Mouse (Mus musculus): ENCODE measurements around the gene Cma1. TPM values are rescaled to one million over a fixed set of nuclear protein-coding genes. Genes with fewer than 3 reads are reported as not detected.

Gene Cma1
- polyA plus RNA-seq, 1 experiment = not detected

GRCm38 (mm10) chr14:55933586-55933985 is 10.9 kb downstream of the Cma1 start:
- no peak overlapping the region for H3K27ac ChIP-seq (ENCODE audit: control insufficient read depth, insufficient read depth, low read depth, low read length, poor library complexity)
- no peaks in the 10 kb centered on the region for H3K4me1 ChIP-seq (ENCODE audit: control insufficient read depth, insufficient read depth, low read length)
- TF ChIP-seq CTCF (IDR thresholded peaks at IDR 0.05; ENCODE audit: control insufficient read depth, insufficient read depth, low read length) (no peak), POLR2A (IDR thresholded peaks at IDR 0.05; ENCODE audit: borderline replicate concordance, control insufficient read depth, low read depth, low read length) (no peak)
- WGBS = 32% methylated on average over 7 of the region's 7 CpGs
- no peak overlapping the region for H3K4me3 ChIP-seq (replicated peaks; ENCODE audit: control insufficient read depth, low read depth, low read length)

DNA sequence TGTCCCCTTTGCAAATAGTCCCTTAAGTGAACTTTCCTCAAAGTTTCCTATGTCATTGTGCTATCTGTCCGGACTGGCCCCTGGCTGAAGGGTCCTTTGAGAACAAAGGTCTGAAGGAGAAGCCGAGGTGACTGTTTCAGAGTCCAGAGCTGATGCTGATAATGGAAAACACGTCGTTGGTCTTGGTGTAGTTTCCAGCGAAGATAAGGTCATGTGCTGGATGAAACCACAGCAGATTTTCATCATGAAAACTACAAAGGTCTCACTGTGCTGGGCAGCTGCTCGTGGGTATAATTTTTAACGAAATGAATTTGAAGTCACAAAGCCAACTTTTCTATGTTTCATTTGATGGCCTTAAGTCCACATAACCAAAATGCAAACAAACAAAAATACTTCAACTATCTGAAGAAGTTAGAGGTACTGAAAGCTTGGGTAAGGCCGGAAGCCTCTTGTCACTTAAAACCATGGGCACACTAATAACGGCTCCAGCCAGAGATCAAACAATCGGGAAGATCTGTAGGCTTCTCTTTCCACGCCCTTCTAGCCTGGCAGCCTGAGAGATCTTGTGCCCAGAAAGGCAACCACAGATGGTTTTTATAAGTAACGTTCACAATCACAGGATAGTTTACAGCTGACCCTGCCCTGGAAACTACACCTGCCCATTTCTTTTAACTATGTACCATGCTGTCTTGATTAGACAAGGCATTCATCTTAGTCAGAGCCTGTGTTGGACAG is 15.0 kb downstream of the Cma1 start:
- Histone ChIP-seq H3K4me3 (replicated peaks; ENCODE audit: control insufficient read depth, low read depth, low read length) (no peak overlapping the region), H3K27ac (ENCODE audit: control insufficient read depth, insufficient read depth, low read depth, low read length, poor library complexity) (no peak overlapping the region), H3K4me1 (ENCODE audit: control insufficient read depth, insufficient read depth, low read length) (peaks cover 4% of the 10 kb centered on the region; the same call in 1 of the 2 replicates)
- 54% methylated on average over 12 of the region's 12 CpGs for WGBS
- TF ChIP-seq POLR2A (IDR thresholded peaks at IDR 0.05; ENCODE audit: borderline replicate concordance, control insufficient read depth, low read depth, low read length) (no peak), CTCF (IDR thresholded peaks at IDR 0.05; ENCODE audit: control insufficient read depth, insufficient read depth, low read length) (no peak)

GRCm38 (mm10) chr14:55926847-55927246 is 17.6 kb downstream of the Cma1 start:
- Histone ChIP-seq H3K4me3 (replicated peaks; ENCODE audit: control insufficient read depth, low read depth, low read length) (no peak overlapping the region), H3K4me1 (ENCODE audit: control insufficient read depth, insufficient read depth, low read length) (peaks cover 4% of the 10 kb centered on the region; the same call in 1 of the 2 replicates), H3K27ac (ENCODE audit: control insufficient read depth, insufficient read depth, low read depth, low read length, poor library complexity) (peak overlapping the region; percentile 69; the same call in 1 of the 2 replicates)
- TF ChIP-seq POLR2A (IDR thresholded peaks at IDR 0.05; ENCODE audit: borderline replicate concordance, control insufficient read depth, low read depth, low read length) (no peak), CTCF (IDR thresholded peaks at IDR 0.05; ENCODE audit: control insufficient read depth, insufficient read depth, low read length) (no peak)
- WGBS = 26% methylated on average over 4 of the region's 4 CpGs

DNA sequence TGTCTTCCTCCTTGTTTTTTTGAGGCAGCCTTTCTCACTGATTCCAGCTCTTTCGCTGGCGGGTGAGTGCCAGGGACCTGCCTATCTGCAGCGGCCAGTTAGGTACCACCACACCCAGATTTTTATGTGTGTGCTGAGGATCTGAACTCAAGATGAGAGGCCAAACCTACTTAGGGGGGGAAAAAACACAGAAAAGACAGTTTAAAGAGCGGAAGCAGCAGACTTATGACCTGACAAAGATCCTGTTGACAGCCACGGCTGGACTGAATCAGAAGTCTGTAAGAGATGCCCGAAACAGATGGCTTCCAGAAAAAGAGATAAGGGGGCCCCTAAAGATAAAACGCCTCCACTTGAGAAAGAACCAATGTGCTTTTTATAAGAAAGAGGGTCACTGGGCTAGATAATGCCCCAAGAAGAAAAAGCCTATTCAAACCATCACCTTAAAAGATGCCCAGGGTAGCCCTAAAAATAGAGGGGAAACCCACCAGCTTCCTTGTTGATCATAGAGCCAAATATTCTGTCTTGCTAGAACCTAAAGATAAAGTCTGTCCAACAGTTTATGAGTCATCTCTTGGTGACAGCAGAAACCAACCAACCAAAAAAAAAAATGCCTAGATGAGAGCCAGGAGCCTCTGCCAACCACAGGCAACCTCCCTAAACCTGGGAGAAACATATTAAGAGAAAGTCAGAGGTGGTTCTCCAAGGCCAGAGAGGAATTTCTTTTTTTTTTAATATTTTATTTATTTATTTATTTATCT is 21.8 kb downstream of the Cma1 start:
- Histone ChIP-seq H3K4me1 (ENCODE audit: control insufficient read depth, insufficient read depth, low read length) (peaks cover 3% of the 10 kb centered on the region; the same call in 1 of the 2 replicates), H3K27ac (ENCODE audit: control insufficient read depth, insufficient read depth, low read depth, low read length, poor library complexity) (no peak overlapping the region), H3K4me3 (replicated peaks; ENCODE audit: control insufficient read depth, low read depth, low read length) (no peak overlapping the region)
- 43% methylated on average over 7 of the region's 7 CpGs for WGBS
- TF ChIP-seq POLR2A (IDR thresholded peaks at IDR 0.05; ENCODE audit: borderline replicate concordance, control insufficient read depth, low read depth, low read length) = no peak
- TF ChIP-seq CTCF (IDR thresholded peaks at IDR 0.05; ENCODE audit: control insufficient read depth, insufficient read depth, low read length) = no peak

GRCm38 (mm10) chr14:55918240-55919082 is 26.0 kb downstream of the Cma1 start:
- 43% methylated on average over 14 of the region's 14 CpGs for WGBS
- H3K4me1 ChIP-seq (ENCODE audit: control insufficient read depth, insufficient read depth, low read length) = no peaks in the 10 kb centered on the region
- TF ChIP-seq CTCF (IDR thresholded peaks at IDR 0.05; ENCODE audit: control insufficient read depth, insufficient read depth, low read length) (peak; percentile 57), POLR2A (IDR thresholded peaks at IDR 0.05; ENCODE audit: borderline replicate concordance, control insufficient read depth, low read depth, low read length) (no peak)
- H3K4me3 ChIP-seq (replicated peaks; ENCODE audit: control insufficient read depth, low read depth, low read length) = no peak overlapping the region
- H3K27ac ChIP-seq (ENCODE audit: control insufficient read depth, insufficient read depth, low read depth, low read length, poor library complexity) = no peak overlapping the region

GRCm38 (mm10) chr14:55913406-55913805 is 31.1 kb downstream of the Cma1 start:
- H3K27ac ChIP-seq (ENCODE audit: control insufficient read depth, insufficient read depth, low read depth, low read length, poor library complexity) = no peak overlapping the region
- no peak overlapping the region for H3K4me3 ChIP-seq (replicated peaks; ENCODE audit: control insufficient read depth, low read depth, low read length)
- TF ChIP-seq CTCF (IDR thresholded peaks at IDR 0.05; ENCODE audit: control insufficient read depth, insufficient read depth, low read length) (no peak), POLR2A (IDR thresholded peaks at IDR 0.05; ENCODE audit: borderline replicate concordance, control insufficient read depth, low read depth, low read length) (no peak)
- H3K4me1 ChIP-seq (ENCODE audit: control insufficient read depth, insufficient read depth, low read length) = no peaks in the 10 kb centered on the region
- WGBS = 9% methylated on average over 4 of the region's 4 CpGs

DNA sequence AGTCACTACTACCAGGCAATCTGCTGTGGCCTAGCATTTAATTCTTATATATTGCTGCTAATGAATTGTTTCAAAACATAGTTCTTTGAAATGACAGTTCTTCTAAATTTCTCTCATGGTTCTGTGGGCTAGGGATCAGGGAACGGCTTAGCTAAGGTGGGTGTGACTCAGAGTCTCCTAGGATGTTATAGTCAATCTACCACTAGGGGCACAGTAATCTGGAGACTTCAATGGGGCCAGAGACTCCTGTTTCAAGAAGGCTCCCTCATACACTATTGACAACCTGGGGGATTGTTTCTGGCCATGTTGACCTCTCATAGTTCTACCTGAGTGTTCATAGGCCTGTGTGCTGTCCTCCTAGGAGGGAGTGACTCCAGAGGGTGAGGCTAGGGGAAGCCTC is 39.0 kb downstream of the Cma1 start:
- no peak overlapping the region for H3K4me3 ChIP-seq (replicated peaks; ENCODE audit: control insufficient read depth, low read depth, low read length)
- peaks cover 1% of the 10 kb centered on the region for H3K4me1 ChIP-seq (ENCODE audit: control insufficient read depth, insufficient read depth, low read length)
- TF ChIP-seq CTCF (IDR thresholded peaks at IDR 0.05; ENCODE audit: control insufficient read depth, insufficient read depth, low read length) = no peak
- TF ChIP-seq POLR2A (IDR thresholded peaks at IDR 0.05; ENCODE audit: borderline replicate concordance, control insufficient read depth, low read depth, low read length) = no peak
- 4% methylated on average over 1 of the region's 1 CpGs for WGBS
- no peak overlapping the region for H3K27ac ChIP-seq (ENCODE audit: control insufficient read depth, insufficient read depth, low read depth, low read length, poor library complexity)

- H3K27ac ChIP-seq (ENCODE audit: control insufficient read depth, insufficient read depth, low read depth, low read length, poor library complexity) = 0 out of 2 replicates have a peak overlapping the region, but pooled peaks have one; percentile 3
- TF ChIP-seq CTCF (IDR thresholded peaks at IDR 0.05; ENCODE audit: control insufficient read depth, insufficient read depth, low read length) (no peak), POLR2A (IDR thresholded peaks at IDR 0.05; ENCODE audit: borderline replicate concordance, control insufficient read depth, low read depth, low read length) (no peak)
- 5% methylated on average over 12 of the region's 12 CpGs for WGBS
Observed at GRCm38 (mm10) chr14:55900414-55900755, 44.1 kb downstream of the Cma1 start.

More at GRCm38 (mm10) chr14:55900414-55900755, 44.1 kb downstream of the Cma1 start:
- Histone ChIP-seq H3K4me1 (ENCODE audit: control insufficient read depth, insufficient read depth, low read length) (no peaks in the 10 kb centered on the region; the same call in 1 of the 2 replicates), H3K4me3 (replicated peaks; ENCODE audit: control insufficient read depth, low read depth, low read length) (peak overlapping the region; percentile 68)
